Mouse (Mus musculus) lung, embryonic 15.5 days (tissue): ENCODE results near the gene Dhx40. TPM values are rescaled to one million over a fixed set of nuclear protein-coding genes. Genes with fewer than 3 reads are reported as not detected.

ENCODE experiments used
- ATAC-seq: fragments of 200-750 bp; cut with Nextera tagmentation; 2 replicates; pipeline ENCODE4 v1.8.0; 2017; ENCODE audit warnings: moderate number of reproducible peaks, borderline replicate concordance; ENCODE audit not compliant: low FRiP score, low TSS enrichment; ENCODE audit errors: extremely low read depth
- H3K27ac ChIP-seq: fragments of 300-500 bp; sonication (generic); 2 replicates; pipeline ENCODE4 v1.5.1; 2015; ENCODE audit warnings: moderate library complexity, mild to moderate bottlenecking, inconsistent platforms
- H3K27me3 ChIP-seq: fragments of 300-500 bp; sonication (generic); 2 replicates; pipeline ENCODE4 v1.6.1; 2015; ENCODE audit warnings: inconsistent platforms
- H3K36me3 ChIP-seq: fragments of 300-500 bp; sonication (generic); 2 replicates; pipeline ENCODE4 v1.6.1; 2015; ENCODE audit warnings: inconsistent platforms
- H3K4me1 ChIP-seq: fragments of 300-500 bp; sonication (generic); 2 replicates; pipeline ENCODE4 v1.6.1; 2015; ENCODE audit warnings: inconsistent platforms
- H3K4me2 ChIP-seq: fragments of 300-500 bp; sonication (generic); 2 replicates; pipeline ENCODE4 v1.6.1; 2015; ENCODE audit warnings: inconsistent platforms, mild to moderate bottlenecking, moderate library complexity
- H3K4me3 ChIP-seq: fragments of 300-500 bp; sonication (generic); 2 replicates; pipeline ENCODE4 v1.5.1; 2015; ENCODE audit warnings: mild to moderate bottlenecking, inconsistent platforms
- H3K9ac ChIP-seq: fragments of 300-500 bp; sonication (generic); 2 replicates; pipeline ENCODE4 v1.6.1; 2015; ENCODE audit warnings: inconsistent platforms
- H3K9me3 ChIP-seq: fragments of 300-500 bp; sonication (generic); 2 replicates; pipeline ENCODE4 v1.6.1; 2016; ENCODE audit warnings: inconsistent platforms
- WGBS: fragments of 180-500 bp; shearing (Covaris S2); methylation state at CpG from one replicate; pipeline ENCODE4 v1.1.7; 2015; 5-methylcytosine and 5-hydroxymethylcytosine counted together
- polyA plus RNA-seq: library from polyadenylated mRNA; unstranded; fragments of >200 nt; fragmentation: Nextera tagmentation; extraction: Ambion mirVana; gene quantifications from 2 replicates; pipeline ENCODE4 v1.2.1, GENCODE M21; 2015

Gene Dhx40
- polyA plus RNA-seq, 1 experiment from 2014 or later = 27.3 TPM

- ATAC-seq = no peak
- H3K27me3 ChIP-seq = no peaks in the 10 kb centered on the region
- no peak overlapping the region for H3K4me2 ChIP-seq
- H3K27ac ChIP-seq = no peak overlapping the region
- H3K4me1 ChIP-seq = peaks cover 21% of the 10 kb centered on the region
- H3K9me3 ChIP-seq = no peaks in the 10 kb centered on the region
- no peak overlapping the region for H3K4me3 ChIP-seq
- WGBS = 83% methylated on average over 2 of the region's 2 CpGs
- H3K9ac ChIP-seq = no peak overlapping the region
- H3K36me3 ChIP-seq = no peaks in the 10 kb centered on the region
These were observed 47.7 kb downstream of the Dhx40 start for GRCm38 (mm10) chr11:86759886-86760285.

- WGBS = 87% methylated on average over 1 of the region's 1 CpGs
- Histone ChIP-seq H3K27ac (no peak overlapping the region), H3K9me3 (no peaks in the 10 kb centered on the region), H3K9ac (no peak overlapping the region), H3K4me1 (peaks cover 26% of the 10 kb centered on the region), H3K27me3 (no peaks in the 10 kb centered on the region), H3K4me2 (no peak overlapping the region), H3K36me3 (no peaks in the 10 kb centered on the region), H3K4me3 (no peak overlapping the region)
- ATAC-seq = no peak
These were observed 48.3 kb downstream of the Dhx40 start for GRCm38 (mm10) chr11:86759226-86759625.

GRCm38 (mm10) chr11:86758559-86758958, 49.0 kb downstream of the Dhx40 start:
- peak overlapping the region; percentile 66 for H3K4me2 ChIP-seq
- no peaks in the 10 kb centered on the region for H3K27me3 ChIP-seq
- peak overlapping the region; percentile 99 for H3K27ac ChIP-seq
- no peaks in the 10 kb centered on the region for H3K9me3 ChIP-seq
- ATAC-seq = no peak
- peak overlapping the region; percentile 75 for H3K9ac ChIP-seq
- H3K4me3 ChIP-seq = peak overlapping the region; percentile 96
- 33% methylated on average over 6 of the region's 6 CpGs for WGBS
- no peaks in the 10 kb centered on the region for H3K36me3 ChIP-seq
- peaks cover 31% of the 10 kb centered on the region for H3K4me1 ChIP-seq

- H3K4me1 ChIP-seq = peaks cover 35% of the 10 kb centered on the region
- H3K9me3 ChIP-seq = no peaks in the 10 kb centered on the region
- under 1% methylated on average over 73 of the region's 73 CpGs for WGBS
- no peaks in the 10 kb centered on the region for H3K27me3 ChIP-seq
- H3K9ac ChIP-seq = peak within 1 kb of the TSS; percentile 97
- H3K27ac ChIP-seq = peak within 1 kb of the TSS; percentile 99
- peak within 1 kb of the TSS; percentile 96 for H3K4me3 ChIP-seq
- H3K4me2 ChIP-seq = peak within 1 kb of the TSS; percentile 75
- peak; percentile 97 for ATAC-seq
- no peaks in the 10 kb centered on the region for H3K36me3 ChIP-seq
These were observed 49.8 kb downstream of the Dhx40 start, which contains the start of gene Cltc for GRCm38 (mm10) chr11:86757480-86758371. Gene Cltc, minus strand, starts transcription at chr11:86757565.

GRCm38 (mm10) chr11:86757142-86757479, 50.4 kb downstream of the Dhx40 start:
- peak overlapping the region; percentile 97 for H3K9ac ChIP-seq
- peaks cover 37% of the 10 kb centered on the region for H3K4me1 ChIP-seq
- no peaks in the 10 kb centered on the region for H3K36me3 ChIP-seq
- H3K27me3 ChIP-seq = no peaks in the 10 kb centered on the region
- no peaks in the 10 kb centered on the region for H3K9me3 ChIP-seq
- H3K27ac ChIP-seq = peak overlapping the region; percentile 99
- peak overlapping the region; percentile 75 for H3K4me2 ChIP-seq
- 0% methylated on average over 18 of the region's 18 CpGs for WGBS
- peak overlapping the region; percentile 96 for H3K4me3 ChIP-seq
- no peak; the same call in 1 of the 2 replicates for ATAC-seq

GRCm38 (mm10) chr11:86756156-86757141, 51.1 kb downstream of the Dhx40 start:
- Histone ChIP-seq H3K27me3 (no peaks in the 10 kb centered on the region), H3K4me1 (peaks cover 38% of the 10 kb centered on the region), H3K9me3 (no peaks in the 10 kb centered on the region), H3K4me3 (peak overlapping the region; percentile 96), H3K9ac (peak overlapping the region; percentile 97), H3K36me3 (no peaks in the 10 kb centered on the region), H3K27ac (peak overlapping the region; percentile 99), H3K4me2 (peak overlapping the region; percentile 75)
- no peak for ATAC-seq
- 2% methylated on average over 31 of the region's 31 CpGs for WGBS

GRCm38 (mm10) chr11:86752404-86752803, 55.1 kb downstream of the Dhx40 start:
- H3K4me2 ChIP-seq = no peak overlapping the region
- no peaks in the 10 kb centered on the region for H3K36me3 ChIP-seq
- no peak overlapping the region for H3K27ac ChIP-seq
- H3K9me3 ChIP-seq = no peaks in the 10 kb centered on the region
- H3K4me3 ChIP-seq = no peak overlapping the region
- H3K4me1 ChIP-seq = peaks cover 40% of the 10 kb centered on the region
- no peak for ATAC-seq
- no peaks in the 10 kb centered on the region for H3K27me3 ChIP-seq
- no peak overlapping the region for H3K9ac ChIP-seq

- H3K27ac ChIP-seq = no peak overlapping the region
- H3K4me1 ChIP-seq = peaks cover 41% of the 10 kb centered on the region
- no peak overlapping the region for H3K4me3 ChIP-seq
- no peak for ATAC-seq
- H3K4me2 ChIP-seq = no peak overlapping the region
- H3K36me3 ChIP-seq = no peaks in the 10 kb centered on the region
- no peak overlapping the region for H3K9ac ChIP-seq
- 94% methylated on average over 1 of the region's 1 CpGs for WGBS
- H3K9me3 ChIP-seq = no peaks in the 10 kb centered on the region
- no peaks in the 10 kb centered on the region for H3K27me3 ChIP-seq
These were observed 56.5 kb downstream of the Dhx40 start for GRCm38 (mm10) chr11:86751010-86751409.

GRCm38 (mm10) chr11:86749776-86750423, 57.6 kb downstream of the Dhx40 start:
- peaks cover 36% of the 10 kb centered on the region for H3K4me1 ChIP-seq
- no peak overlapping the region for H3K9ac ChIP-seq
- no peak overlapping the region for H3K4me3 ChIP-seq
- no peaks in the 10 kb centered on the region for H3K9me3 ChIP-seq
- H3K4me2 ChIP-seq = no peak overlapping the region
- no peaks in the 10 kb centered on the region for H3K27me3 ChIP-seq
- no peaks in the 10 kb centered on the region for H3K36me3 ChIP-seq
- whole genome bisulfite sequencing = 66% methylated on average over 3 of the region's 3 CpGs
- ATAC-seq = no peak
- no peak overlapping the region for H3K27ac ChIP-seq

GRCm38 (mm10) chr11:86745634-86746404, 61.7 kb downstream of the Dhx40 start:
- no peak overlapping the region for H3K9ac ChIP-seq
- no peak overlapping the region for H3K27ac ChIP-seq
- H3K4me3 ChIP-seq = no peak overlapping the region
- H3K36me3 ChIP-seq = no peaks in the 10 kb centered on the region
- WGBS = 56% methylated on average over 3 of the region's 3 CpGs
- no peaks in the 10 kb centered on the region for H3K9me3 ChIP-seq
- H3K4me1 ChIP-seq = peaks cover 25% of the 10 kb centered on the region
- H3K27me3 ChIP-seq = no peaks in the 10 kb centered on the region
- no peak overlapping the region for H3K4me2 ChIP-seq
- ATAC-seq = no peak

GRCm38 (mm10) chr11:86742605-86743004, 64.9 kb downstream of the Dhx40 start:
- H3K27ac ChIP-seq = no peak overlapping the region
- peaks cover 15% of the 10 kb centered on the region for H3K4me1 ChIP-seq
- H3K9ac ChIP-seq = no peak overlapping the region
- no peaks in the 10 kb centered on the region for H3K36me3 ChIP-seq
- H3K27me3 ChIP-seq = no peaks in the 10 kb centered on the region
- WGBS = 28% methylated on average over 2 of the region's 2 CpGs
- H3K4me3 ChIP-seq = no peak overlapping the region
- H3K4me2 ChIP-seq = no peak overlapping the region
- H3K9me3 ChIP-seq = no peaks in the 10 kb centered on the region
- ATAC-seq = no peak
